Mouse (Mus musculus) myocyte (in vitro differentiated cells): ENCODE results near the gene B4gat1.

Source experiments
- CEBPB ChIP-seq: IDR thresholded peaks from 2 replicates; pipeline ENCODE4 v1.6.1; 2011; ENCODE audit warnings: mild to moderate bottlenecking, moderate library complexity; ENCODE audit not compliant: poor library complexity, insufficient read depth, severe bottlenecking
- E2F4 ChIP-seq: IDR thresholded peaks from one replicate; pipeline ENCODE4 v1.6.1; 2011; ENCODE audit warnings: mild to moderate bottlenecking, control low read depth, moderate library complexity; ENCODE audit not compliant: insufficient read depth
- MAX ChIP-seq: IDR thresholded peaks from one replicate; pipeline ENCODE4 v1.6.1; 2011; ENCODE audit warnings: low read depth, mild to moderate bottlenecking, control low read depth
- MYOD1 ChIP-seq, 3 experiments: IDR thresholded peaks; one replicate each; pipeline ENCODE4 v1.6.1; 2011; ENCODE audit warnings: control low read depth in 2 of 3, low read depth in 2 of 3, mild to moderate bottlenecking in 2 of 3, moderate library complexity in 1 of 3; ENCODE audit not compliant: insufficient read length in 2 of 3, control insufficient read depth in 1 of 3
- MYOG ChIP-seq, 3 experiments: IDR thresholded peaks; one replicate each; pipeline ENCODE4 v1.6.1; 2011; ENCODE audit warnings: control low read depth in 2 of 3, low read depth in 2 of 3, mild to moderate bottlenecking in 2 of 3; ENCODE audit not compliant: insufficient read length in 2 of 3, control insufficient read depth in 1 of 3, insufficient read depth in 1 of 3
- POLR2A ChIP-seq: IDR thresholded peaks from one replicate; pipeline ENCODE4 v1.6.1; 2011; ENCODE audit warnings: low read depth, mild to moderate bottlenecking, control low read depth, moderate library complexity; ENCODE audit not compliant: insufficient read length
- POLR2AphosphoS2 ChIP-seq: IDR thresholded peaks from one replicate; pipeline ENCODE4 v1.6.1; 2011; ENCODE audit warnings: low read depth, control low read depth; ENCODE audit not compliant: insufficient read length
- REST ChIP-seq: IDR thresholded peaks from one replicate; pipeline ENCODE4 v1.6.1; 2011; ENCODE audit warnings: mild to moderate bottlenecking, control low read depth, moderate library complexity; ENCODE audit not compliant: insufficient read depth, insufficient read length
- SRF ChIP-seq: IDR thresholded peaks from one replicate; pipeline ENCODE4 v1.6.1; 2011; ENCODE audit warnings: low read depth; ENCODE audit not compliant: control insufficient read depth, insufficient read length
- TCF12 ChIP-seq: IDR thresholded peaks from one replicate; pipeline ENCODE4 v1.6.1; 2011; ENCODE audit warnings: mild to moderate bottlenecking, control low read depth; ENCODE audit not compliant: poor library complexity, insufficient read depth, severe bottlenecking
- TCF3 ChIP-seq: IDR thresholded peaks from one replicate; pipeline ENCODE4 v1.6.1; 2011; ENCODE audit warnings: low read depth, control low read depth; ENCODE audit not compliant: insufficient read length
- USF1 ChIP-seq: IDR thresholded peaks from one replicate; pipeline ENCODE4 v1.6.1; 2011; ENCODE audit warnings: low read depth, mild to moderate bottlenecking, control low read depth, moderate library complexity

DNA sequence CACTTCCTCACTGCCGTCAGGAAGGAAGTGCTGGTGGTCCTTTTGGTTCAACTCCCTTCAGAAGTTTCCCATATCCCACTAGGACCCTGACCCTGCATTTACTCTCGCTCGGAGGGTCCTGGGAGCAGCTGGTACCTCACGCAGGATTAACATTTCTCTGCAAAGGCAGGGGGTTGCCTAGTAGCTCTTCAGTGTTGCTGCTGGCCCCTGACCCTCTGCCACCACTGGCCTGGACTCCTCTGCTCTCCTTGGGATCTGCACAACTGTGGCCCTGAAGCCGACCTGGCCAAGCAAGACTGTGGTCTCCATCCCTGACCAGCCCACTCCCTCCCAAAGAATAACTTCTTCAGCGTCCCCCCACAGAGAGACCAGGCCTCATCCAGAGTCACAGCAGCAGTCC is 10.7 kb downstream of the B4gat1 start:
- TF ChIP-seq CEBPB (no peak), POLR2A (no peak), USF1 (no peak), MYOG (IDR thresholded peaks at IDR 0.05; ENCODE audit: control insufficient read depth in 1 of 3, insufficient read depth in 1 of 3, insufficient read length in 2 of 3, low read depth in 2 of 3) (no peak), REST (no peak), POLR2AphosphoS2 (no peak), MYOD1 (IDR thresholded peaks at IDR 0.05; ENCODE audit: control insufficient read depth in 1 of 3, insufficient read length in 2 of 3, low read depth in 2 of 3) (no peak), E2F4 (no peak), MAX (no peak), TCF12 (no peak), SRF (no peak), TCF3 (no peak)
